Mouse (Mus musculus) lung, postnatal 4 days (tissue): Measurements from ENCODE around the gene Dguok.
A peak's percentile ranks its signal among the peaks of the same experiment; 100 is the strongest.

Source experiments
- DNase-seq, 2 experiments: peaks; one replicate each; pipeline ENCODE4 v3.0.0; 2021

Dguok gene

DNA sequence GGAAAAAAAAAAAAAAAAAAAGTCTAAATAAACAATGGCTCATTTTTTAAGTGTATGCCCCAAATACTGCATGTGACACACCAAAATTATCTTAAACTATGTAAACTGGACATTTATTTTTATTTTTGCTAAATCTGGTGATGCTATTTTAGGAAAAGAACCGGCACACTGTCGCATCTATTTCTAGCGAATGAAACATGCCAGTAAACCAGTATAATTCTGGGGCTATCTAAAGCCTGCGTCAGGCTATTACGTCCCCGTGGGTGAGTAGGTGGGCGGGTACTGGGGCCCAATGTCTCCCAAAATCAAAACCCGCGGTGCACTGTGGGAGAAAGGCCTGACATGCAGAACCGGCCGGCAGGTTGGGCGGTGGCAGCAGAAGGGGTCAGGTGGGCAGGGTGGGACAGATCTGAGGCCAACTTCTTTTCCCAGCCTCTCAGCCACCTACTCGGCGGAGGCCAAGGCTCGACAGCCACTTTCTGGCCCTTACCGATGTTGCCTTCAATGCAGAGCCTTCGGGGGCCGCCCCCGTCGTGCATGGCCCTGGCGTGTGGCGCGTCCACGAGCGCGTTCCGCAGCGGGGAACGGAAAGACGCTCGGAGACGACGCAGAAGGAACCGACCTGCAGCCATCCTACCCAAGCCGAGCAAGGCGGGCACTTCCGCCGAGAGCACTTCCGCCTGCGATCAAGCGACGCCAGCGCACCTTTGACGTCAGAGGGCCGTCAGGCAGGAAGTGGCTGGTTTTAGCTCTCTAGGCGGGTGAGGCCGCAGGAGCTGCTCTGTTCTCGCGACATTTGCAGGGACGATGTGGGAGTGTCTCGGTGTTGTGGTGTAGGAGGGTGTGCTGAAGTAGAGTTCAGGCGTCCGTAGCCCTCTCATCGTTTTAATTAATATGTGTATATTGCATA, at the start of gene Dguok:
TSS of gene Dguok (minus strand) at position 712 of the 910 bp plus-strand sequence.
- DNase-seq: peak; percentile 98 to 99

- no peak for DNase-seq
These were observed 49.2 kb upstream of the Dguok start for GRCm38 (mm10) chr6:83555972-83556371.

DNA sequence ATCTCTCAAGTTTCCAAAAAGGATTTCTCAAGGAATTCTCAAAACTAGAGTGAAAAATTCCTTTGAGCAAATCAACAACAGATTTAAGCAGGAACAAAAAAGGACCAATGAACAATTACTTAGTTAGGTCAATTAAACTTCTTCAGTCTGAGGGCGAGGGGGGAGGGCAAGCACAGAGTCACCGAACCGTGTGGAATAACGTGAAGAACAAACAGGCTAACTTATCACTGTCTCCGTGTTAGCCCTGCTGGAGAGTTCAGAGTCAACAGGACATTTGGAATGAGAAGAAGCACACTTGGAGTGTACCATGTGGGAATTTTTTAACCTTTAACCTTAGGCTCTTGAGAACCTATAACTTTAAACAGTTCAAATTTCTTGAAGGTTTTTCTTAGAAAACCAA, 41.6 kb upstream of the Dguok start:
- no peak for DNase-seq

- no peak for DNase-seq
These were observed 39.0 kb upstream of the Dguok start for GRCm38 (mm10) chr6:83545778-83546177.

- DNase-seq: peak; percentile 76 to 77
These were observed 35.1 kb upstream of the Dguok start for GRCm38 (mm10) chr6:83541756-83542456.

DNA sequence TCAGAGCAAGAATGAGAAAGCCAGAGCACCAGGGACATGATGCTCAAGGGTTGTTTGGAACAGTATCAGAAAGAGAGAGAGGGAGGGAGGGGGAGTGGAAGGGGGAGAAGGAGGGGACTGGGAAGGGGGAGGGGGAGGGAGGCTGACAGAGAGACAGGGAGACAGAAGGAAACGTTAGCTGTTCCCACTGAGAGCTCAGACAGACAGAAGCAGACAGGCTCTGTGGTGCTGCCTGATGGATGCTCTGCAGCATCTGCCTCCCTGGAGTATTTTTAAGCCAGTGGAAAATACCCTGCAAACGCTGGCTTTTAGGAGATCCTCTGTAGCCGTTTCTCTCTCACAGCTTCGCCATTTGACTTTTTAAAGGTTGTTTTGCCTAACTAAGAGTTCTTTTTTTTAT, 33.2 kb upstream of the Dguok start:
- DNase-seq: peak; percentile 38 to 51

DNA sequence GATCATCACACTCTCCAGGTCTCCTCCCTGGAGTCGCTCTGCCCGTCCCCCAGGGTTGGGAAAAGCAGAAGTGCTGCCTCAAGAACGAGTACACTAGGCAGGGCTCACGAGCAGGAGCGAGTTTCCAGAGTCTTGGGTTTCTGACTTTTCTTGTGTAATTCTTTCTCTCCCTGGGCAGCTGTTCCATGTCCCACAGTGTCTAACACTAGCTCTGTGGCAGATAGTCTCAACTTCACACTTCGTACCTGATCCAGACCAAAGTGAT, 30.0 kb upstream of the Dguok start:
- peak in 1 of 2 experiments; percentile 25 for DNase-seq

- peak; percentile 26 to 55 for DNase-seq
These were observed 29.4 kb upstream of the Dguok start, which contains the start of gene Actg2 for GRCm38 (mm10) chr6:83536028-83536794. Gene Actg2, minus strand, starts transcription at chr6:83536265.

- DNase-seq: no peak
These were observed 25.8 kb upstream of the Dguok start for GRCm38 (mm10) chr6:83532608-83533007.

GRCm38 (mm10) chr6:83523194-83523593, 16.4 kb upstream of the Dguok start:
- DNase-seq: no peak

DNA sequence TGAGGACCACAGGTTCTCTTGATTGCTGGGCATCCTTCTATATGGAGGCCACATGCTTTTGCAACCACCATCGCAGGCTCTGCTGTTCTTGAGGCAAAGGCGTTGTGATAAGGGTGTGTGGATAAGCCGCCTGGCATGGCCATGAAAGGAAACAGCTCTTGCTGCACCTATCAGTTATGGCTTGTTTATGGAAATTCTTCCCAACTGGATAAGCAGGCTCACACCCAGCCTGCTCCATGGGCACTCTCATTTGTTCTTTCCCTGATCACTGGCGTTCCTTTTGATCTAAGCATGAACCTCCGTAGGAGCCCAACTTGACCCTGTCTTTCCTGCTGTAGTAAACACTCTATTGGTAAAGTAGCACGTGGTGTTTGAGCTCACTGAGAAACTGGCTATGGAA, 15.0 kb upstream of the Dguok start:
- DNase-seq: no peak

DNA sequence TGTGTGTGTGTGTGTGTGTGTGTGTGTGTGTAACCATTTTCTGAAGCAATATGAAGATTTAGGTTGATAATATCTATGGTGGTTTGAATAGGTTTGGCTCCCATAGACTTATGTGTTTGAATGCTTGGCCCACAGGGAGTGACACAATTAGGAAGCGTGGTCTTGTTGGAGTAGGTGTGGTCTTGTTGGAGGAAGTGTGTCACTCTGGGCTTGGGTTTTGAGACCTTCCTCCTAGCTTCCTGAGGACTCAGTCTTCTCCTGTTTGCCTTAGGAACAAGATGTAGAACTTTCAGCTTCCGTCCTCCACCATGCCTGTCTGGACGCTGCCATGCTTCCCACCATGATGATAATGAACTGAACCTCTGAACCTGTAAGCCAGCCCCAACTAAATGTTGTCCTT, 11.9 kb upstream of the Dguok start:
- DNase-seq: no peak

DNA sequence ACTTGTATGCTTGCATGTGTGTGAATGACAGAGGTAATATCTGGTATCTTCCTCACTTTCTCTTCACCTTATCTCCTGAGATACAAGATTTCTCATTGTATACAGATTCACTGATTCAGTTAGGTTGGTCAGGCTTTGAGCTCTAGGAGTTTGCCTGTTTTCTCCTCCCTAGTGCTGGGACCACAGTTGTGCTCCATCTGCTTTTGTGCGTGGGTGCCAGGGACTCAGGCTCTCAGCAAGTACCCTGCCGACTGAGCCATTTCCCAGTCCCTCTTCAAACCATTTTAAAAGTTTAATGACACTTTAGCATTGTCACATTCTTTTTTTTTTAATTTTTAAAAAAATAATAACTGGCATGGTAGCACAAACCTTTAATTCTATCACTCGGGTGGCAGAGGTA, 8.4 kb upstream of the Dguok start:
- DNase-seq: no peak

DNA sequence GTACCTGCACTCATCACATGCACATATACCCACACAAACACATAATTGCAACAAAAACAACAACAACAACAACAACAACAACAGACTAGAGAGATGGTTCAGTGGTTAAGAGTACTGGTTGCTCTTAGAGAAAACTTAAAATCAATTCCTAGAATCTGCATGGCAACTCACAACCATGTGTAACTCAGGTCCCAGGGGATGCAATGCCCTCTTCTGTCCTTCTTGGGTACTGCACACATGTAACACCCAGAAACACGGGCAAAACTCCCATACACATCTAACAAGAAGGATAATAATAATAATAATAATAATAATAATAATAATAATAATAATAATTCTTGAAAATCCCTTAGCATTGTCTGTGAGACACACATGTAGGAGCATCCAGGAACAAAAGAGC, 5.7 kb upstream of the Dguok start:
- peak in 1 of 2 experiments; percentile 74 for DNase-seq

GRCm38 (mm10) chr6:83510210-83510609, 3.4 kb upstream of the Dguok start:
- peak; percentile 33 for DNase-seq

DNA sequence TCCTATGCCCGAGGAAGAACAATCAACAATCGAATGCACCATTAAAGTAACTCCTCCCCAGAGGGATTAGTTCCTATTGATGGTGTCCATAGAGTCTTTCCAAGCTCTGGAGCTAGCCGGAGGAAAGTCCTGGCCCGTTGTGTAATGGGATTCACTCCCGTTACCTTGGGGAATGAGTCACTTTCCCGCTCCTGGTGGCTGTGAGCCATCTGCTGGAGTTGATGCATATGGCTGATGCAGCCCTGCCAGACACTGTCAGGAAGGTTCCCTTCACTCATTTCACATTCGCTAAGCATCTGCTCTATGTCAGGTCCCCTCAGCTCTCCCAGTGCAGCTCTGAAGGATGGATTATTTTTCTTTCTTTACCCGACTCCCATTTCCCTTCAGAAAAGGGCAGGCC, 2.7 kb upstream of the Dguok start:
- no peak for DNase-seq

DNA sequence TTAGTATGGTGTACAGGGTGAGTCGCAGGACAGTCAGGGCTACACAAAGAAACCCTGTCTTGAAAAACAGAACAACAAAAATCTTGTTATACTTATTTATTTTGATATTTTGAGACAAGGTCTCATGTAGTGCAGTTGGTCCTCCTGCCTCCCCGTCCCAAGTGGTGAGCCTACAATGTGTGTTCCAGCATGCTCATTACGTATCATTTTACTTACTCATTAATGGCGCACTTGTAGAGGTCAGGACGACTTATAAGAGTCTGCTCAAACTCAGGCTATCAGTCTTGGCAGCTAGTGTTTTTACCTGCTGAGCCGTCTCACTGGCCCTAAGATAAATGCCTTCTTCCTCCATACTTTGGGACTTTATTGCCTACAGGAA, 388 bp upstream of the Dguok start:
- no peak for DNase-seq

DNA sequence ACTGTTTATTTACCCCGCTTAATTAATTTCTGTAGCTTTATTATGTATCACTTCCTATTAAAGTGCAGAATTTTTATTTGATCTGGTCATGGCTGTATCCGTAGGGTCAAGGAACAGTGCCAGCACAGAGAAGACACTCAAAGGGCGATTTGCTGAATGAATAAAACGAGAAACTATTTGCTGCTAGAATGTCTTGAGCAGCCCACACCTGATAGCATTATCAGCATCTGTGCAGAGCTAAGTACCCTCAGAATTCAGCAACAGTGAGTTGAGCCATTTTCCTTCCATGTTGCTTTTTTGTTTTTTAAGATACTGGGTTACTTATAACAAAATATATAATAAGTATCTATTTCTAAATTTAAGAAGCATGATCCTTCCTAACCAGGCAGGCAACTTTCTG, 1.2 kb downstream of the Dguok start:
- no peak for DNase-seq

DNA sequence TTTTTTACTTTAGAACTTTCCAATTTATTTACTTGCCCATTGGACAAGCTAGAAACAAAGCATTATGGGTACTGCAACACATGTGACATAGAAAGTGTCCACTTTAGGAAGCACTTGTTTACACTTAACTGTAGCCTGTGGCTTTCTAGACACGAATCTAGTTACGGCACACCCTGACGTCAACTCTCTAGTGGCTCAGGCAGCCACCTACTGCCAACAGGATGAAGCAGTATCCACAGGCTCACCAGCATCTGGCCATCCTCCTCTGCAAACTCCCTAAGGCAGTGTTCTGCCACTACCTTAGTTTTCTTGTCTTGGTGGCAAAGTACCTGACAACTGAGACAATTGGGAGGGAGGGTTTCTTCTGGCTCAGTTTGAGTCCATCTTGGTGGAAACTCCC, 3.4 kb downstream of the Dguok start:
- DNase-seq: no peak

GRCm38 (mm10) chr6:83502656-83503055, 4.1 kb downstream of the Dguok start:
- peak; percentile 26 to 33 for DNase-seq

DNA sequence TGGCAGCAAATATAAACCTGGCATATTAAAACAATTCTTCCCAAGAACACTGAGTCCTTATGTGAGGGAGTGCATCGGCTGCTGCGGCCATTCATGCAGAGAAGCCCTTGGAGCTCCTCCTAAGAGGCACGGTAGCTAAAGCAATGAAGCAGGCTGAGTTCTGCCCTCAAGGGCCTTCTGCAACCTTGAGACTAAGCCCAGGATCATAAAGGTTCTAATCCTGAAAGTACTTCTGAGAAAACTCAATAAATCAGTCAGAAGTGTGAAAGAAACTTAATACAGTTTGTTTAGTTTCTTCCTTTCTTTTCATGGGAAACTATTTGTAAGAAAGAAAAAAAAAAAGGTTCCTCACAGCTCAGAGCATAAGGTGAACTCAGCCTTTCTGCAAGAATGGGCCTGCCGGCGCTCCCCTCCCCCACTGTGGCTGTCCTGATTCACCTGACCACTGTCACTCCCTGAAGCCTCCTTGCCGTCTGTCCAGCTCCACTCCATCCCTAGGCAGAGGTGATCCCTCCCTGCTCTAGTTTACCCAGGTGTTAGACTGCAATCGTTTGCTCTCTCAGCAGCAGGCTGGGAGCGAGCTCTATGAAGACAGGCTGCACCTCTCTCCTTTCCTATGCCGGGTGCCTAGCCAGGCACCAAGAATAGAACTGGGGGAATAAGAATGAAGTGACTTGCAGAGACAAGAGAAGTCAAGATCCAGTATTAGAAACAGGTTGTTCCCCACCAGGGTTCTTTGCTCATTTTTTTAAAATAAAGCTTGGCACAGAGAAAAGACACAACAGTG, 5.1 kb downstream of the Dguok start:
- no peak for DNase-seq

- no peak for DNase-seq
These were observed 6.3 kb downstream of the Dguok start for GRCm38 (mm10) chr6:83500462-83500861.

DNA sequence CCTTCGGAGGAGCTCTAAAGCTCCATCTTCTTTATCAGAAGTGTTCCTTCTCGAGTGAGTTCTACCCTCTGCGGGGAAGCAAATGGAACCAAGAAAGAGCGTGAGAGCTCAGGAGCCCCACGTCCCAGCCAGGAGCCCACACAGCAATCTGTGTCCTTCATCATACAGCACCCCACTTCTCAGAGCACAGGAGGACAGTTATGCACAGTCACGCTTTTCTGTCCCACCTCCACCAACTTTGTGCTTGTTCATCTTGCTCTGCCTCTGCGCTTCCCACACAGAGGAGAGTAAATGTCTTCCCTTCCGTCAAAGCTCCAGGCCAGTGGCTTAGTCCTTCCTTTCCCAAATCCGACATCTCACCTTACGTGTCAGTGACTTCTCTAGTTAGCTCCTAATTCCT, 7.7 kb downstream of the Dguok start:
- DNase-seq: no peak
